Mouse (Mus musculus): ENCODE data around the gene Anapc11.
A peak's percentile ranks its signal among the peaks of the same experiment; 100 is the strongest.

GRCm38 (mm10) chr11:120576365-120576981 lies 21.7 kb upstream of the Anapc11 start:
- no peak for TF ChIP-seq CTCF (conservative IDR thresholded peaks at IDR 0.05; ENCODE audit: insufficient read depth, insufficient read length, low read depth, low read length)
- TF ChIP-seq POLR2A (IDR thresholded peaks at IDR 0.05; ENCODE audit: low read depth, low read length): peak; percentile 30
